Mouse (Mus musculus) liver, adult (tissue): ENCODE results near the gene Fbxl19.

Source experiments
- GATA4 ChIP-seq: IDR thresholded peaks from 2 replicates; pipeline ENCODE4 v1.6.1; 2014; ENCODE audit warnings: mild to moderate bottlenecking, low read length; ENCODE audit not compliant: insufficient replicate concordance

Fbxl19 gene

DNA sequence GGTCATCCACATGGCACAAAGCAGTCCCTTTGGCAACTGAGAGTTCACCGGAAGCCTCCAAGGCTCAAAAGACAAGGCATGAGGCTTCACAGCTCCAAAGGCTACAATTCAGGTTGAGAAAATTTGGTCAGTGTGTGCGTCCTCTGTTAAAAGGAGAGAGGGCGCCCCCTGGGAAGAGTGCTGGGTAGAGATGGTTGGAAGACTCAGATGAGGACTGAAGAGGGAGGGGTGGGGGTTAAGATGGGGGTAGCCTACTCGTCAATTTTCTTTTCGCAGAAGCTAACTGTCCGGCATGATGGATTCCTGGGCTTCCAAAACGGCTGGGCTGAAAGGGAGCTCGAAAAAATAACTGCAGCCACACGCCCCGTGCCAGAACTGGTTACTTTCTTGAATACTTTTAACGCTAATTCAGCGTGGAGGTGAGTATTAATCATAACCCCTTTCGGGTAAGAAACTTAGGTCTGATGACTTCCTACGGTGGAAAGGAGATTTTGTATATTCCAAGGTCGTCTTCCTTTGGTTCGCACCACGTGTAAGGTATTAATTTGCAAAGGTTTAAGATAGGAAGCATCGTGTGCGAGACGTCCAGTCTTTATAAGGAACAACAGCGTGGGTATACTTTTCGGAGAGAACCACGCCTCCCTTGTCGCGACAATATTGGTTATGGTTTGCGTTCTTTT is at the start of gene Fbxl19:
Gene Fbxl19 (plus strand): TSS at position 178 of the 680 bp plus-strand sequence.
- no peak for TF ChIP-seq GATA4

DNA sequence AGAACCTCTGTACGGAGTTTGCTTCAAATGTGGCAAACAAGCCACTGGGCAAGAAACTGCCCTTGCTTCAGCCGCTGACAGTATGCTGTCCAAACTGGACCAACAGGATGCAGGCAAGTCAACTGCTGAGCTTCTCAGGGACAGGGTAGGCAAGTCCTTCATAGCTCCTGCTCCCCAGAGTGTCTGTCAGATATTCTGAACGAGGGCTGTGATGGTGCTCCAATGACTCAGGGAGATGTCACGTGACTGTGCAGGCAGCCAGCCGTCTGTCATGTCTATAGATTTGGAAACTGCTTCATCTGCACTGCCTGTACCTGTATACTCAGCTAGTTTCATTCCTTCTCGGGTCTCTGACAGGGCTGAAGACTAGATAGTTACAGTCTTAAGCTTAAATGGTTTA is 45.4 kb upstream of the Fbxl19 start:
- no peak for TF ChIP-seq GATA4

- TF ChIP-seq GATA4 = peak; percentile 59; the same call in 1 of the 2 replicates
Observed at GRCm38 (mm10) chr7:127700712-127701331, 43.5 kb upstream of the Fbxl19 start.

DNA sequence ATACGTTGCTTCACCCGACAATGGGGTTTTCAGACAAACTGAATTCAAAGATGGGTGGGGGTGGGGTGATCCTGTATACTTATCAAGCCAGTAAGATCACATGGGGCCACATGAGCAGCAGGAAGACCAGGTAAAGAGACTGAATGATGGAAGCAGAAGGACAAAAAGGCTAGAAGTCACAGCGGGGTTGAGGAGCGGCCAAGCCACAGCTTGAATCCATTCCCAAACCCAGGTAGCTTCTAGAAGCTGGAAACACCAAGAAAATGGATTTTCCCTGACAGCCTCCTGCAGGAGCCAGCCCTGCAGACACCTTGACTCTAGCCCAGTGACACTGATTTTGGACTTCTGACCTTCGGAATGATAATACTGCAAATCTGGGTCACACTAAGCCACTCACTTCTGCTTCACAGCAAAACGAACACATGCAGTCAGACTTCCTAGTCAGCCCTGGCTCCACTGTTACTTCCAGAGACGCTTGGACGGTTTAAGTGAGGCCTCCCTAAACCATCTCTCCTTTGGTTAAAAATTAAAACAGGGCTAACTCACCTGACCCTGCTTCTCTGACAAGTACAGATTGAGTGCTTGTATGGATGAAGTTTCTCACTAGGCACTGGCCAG is 40.7 kb upstream of the Fbxl19 start:
- TF ChIP-seq GATA4 = no peak

- TF ChIP-seq GATA4 = no peak
Observed at GRCm38 (mm10) chr7:127704598-127704997, 39.7 kb upstream of the Fbxl19 start.

DNA sequence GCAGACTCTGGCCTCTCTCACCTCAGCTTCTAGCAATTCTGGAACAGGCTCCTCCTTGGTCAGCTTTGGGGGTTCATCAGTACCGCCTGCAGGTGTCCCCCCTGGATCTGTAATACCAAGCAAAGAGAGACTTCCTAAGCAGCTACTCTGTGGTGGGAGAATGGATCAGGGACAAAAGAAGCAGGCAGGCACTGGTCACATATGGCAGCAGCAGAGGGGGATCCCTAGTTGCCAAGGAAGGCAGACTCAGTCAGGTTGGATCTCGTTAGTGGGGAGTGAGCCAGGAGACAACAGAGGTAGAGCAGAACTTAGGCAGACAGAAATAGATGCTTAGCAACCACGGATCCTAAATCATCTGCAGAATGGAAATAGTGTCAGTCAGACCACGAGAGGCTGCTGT is 38.6 kb upstream of the Fbxl19 start:
- TF ChIP-seq GATA4 = no peak

GRCm38 (mm10) chr7:127707045-127707956 is 37.0 kb upstream of the Fbxl19 start:
- TF ChIP-seq GATA4 = no peak

GRCm38 (mm10) chr7:127707957-127708206 is 36.5 kb upstream of the Fbxl19 start:
- no peak for TF ChIP-seq GATA4

GRCm38 (mm10) chr7:127708207-127709078 is 35.9 kb upstream of the Fbxl19 start, which contains the start of gene Bcl7c:
Bcl7c (minus strand) TSS chr7:127708933.
- no peak for TF ChIP-seq GATA4

- no peak for TF ChIP-seq GATA4
Observed at GRCm38 (mm10) chr7:127709261-127709979, 34.9 kb upstream of the Fbxl19 start.

- TF ChIP-seq GATA4 = no peak
Observed at GRCm38 (mm10) chr7:127711031-127711430, 33.3 kb upstream of the Fbxl19 start.

GRCm38 (mm10) chr7:127711456-127711855 is 32.9 kb upstream of the Fbxl19 start:
- TF ChIP-seq GATA4 = no peak

DNA sequence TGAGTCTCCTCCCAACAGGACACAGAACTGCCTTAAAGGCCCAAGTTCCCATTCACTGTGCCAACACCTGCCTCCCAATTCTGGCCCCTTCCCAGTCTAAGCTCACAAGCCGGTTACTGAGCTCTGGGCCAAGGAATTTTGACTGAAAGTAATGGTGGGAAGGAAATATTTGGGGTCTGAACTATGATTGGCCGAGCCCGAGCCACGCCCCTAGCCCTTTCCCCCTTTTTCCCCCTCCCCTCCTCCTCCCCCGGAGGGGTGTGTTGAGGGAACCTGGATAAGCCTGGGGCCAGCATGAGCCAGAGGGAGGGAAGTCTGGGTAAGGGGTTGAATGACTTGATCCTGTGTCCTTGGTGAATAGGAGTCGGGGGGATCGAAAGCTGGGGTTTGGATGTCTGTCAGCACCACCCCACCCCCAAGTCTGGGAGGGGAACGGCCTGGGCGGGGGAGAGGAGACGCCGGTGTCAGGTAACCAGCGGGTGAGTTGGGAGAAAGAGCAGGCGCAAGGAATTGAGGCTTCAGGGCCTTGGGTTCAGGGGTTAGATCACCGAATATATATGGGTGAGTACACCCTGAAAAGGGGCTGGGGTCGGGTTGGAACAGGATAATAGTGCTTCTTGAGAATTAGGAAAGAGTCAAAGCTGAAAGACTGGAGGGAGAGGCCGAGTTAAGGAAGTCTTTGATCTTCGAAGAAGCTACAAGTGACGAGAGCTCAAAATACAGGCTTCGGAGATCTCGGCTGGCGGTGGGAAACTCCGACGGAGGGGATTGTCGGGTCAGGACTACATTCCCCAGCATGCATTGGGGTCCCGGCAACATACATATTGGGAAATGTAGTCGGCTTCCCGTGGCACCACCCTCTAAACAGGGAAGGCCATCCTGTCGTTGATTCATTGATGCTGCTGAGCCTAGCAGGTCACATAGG is 31.6 kb upstream of the Fbxl19 start, which contains the start of gene Ctf1:
Gene Ctf1 (plus strand): TSS at position 276 of the 925 bp plus-strand sequence.
- TF ChIP-seq GATA4 = no peak

DNA sequence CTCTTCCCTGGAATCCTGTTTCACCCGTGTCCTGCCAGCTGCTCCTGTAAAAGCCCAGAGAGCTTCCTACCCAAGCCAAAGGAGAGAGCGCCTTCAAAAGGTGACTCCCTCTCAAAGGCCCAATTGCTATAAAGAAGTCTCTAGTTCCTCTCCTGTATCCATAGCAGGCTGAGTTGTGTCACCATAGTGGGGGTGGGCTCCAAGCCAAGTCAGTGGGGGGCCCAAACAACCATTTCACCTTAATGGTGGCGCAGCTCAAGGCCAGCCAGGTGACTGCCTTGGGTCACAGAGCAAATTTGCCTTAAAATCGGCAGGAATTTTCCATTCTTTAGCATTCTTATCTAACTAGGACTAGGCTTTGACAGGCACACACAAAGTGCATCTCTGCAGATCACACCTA is 29.5 kb upstream of the Fbxl19 start:
- TF ChIP-seq GATA4 = no peak
